Mouse (Mus musculus): Measurements from ENCODE around the gene Adcy4. TPM values are rescaled to one million over a fixed set of nuclear protein-coding genes. Genes with fewer than 3 reads are reported as not detected.

Gene Adcy4
- polyA plus RNA-seq, 1 experiment from 2014 or later: 10.7 TPM

GRCm38 (mm10) chr14:55822435-55822990 is 38.6 kb upstream of the Adcy4 start:
- peak overlapping the region; percentile 98 for H3K27ac ChIP-seq (replicated peaks)
- WGBS: 5% methylated on average over 13 of the region's 13 CpGs
- peak overlapping the region; percentile 83 for H3K4me3 ChIP-seq
- H3K27me3 ChIP-seq (replicated peaks; ENCODE audit: low read depth, poor library complexity, severe bottlenecking): peaks cover 22% of the 10 kb centered on the region
- DNase-seq (ENCODE audit: low spot score): peak; percentile 90
- peaks cover 13% of the 10 kb centered on the region for H3K36me3 ChIP-seq (replicated peaks)
- H3K4me1 ChIP-seq: peaks cover 49% of the 10 kb centered on the region
- H3K9me3 ChIP-seq: no peaks in the 10 kb centered on the region

GRCm38 (mm10) chr14:55820576-55820975 is 36.7 kb upstream of the Adcy4 start:
- H3K27ac ChIP-seq (replicated peaks): no peak overlapping the region; the same call in 1 of the 2 replicates
- H3K4me3 ChIP-seq: no peak overlapping the region
- no peaks in the 10 kb centered on the region for H3K9me3 ChIP-seq
- no peaks in the 10 kb centered on the region for H3K36me3 ChIP-seq (replicated peaks)
- 0 out of 2 replicates have a peak, but pooled peaks cover 3% of the 10 kb centered on the region for H3K27me3 ChIP-seq (replicated peaks; ENCODE audit: low read depth, poor library complexity, severe bottlenecking)
- WGBS: 86% methylated on average over 9 of the region's 9 CpGs
- no peak for DNase-seq (ENCODE audit: low spot score)
- peaks cover 31% of the 10 kb centered on the region for H3K4me1 ChIP-seq

GRCm38 (mm10) chr14:55819845-55820405 is 36.0 kb upstream of the Adcy4 start:
- Histone ChIP-seq H3K4me1 (peaks cover 30% of the 10 kb centered on the region), H3K27ac (replicated peaks) (no peak overlapping the region), H3K4me3 (no peak overlapping the region), H3K9me3 (no peaks in the 10 kb centered on the region), H3K27me3 (replicated peaks; ENCODE audit: low read depth, poor library complexity, severe bottlenecking) (no peaks in the 10 kb centered on the region), H3K36me3 (replicated peaks) (no peaks in the 10 kb centered on the region)
- no peak for DNase-seq (ENCODE audit: low spot score)
- 82% methylated on average over 7 of the region's 7 CpGs for WGBS

- WGBS: 25% methylated on average over 17 of the region's 17 CpGs
- peak; percentile 56 for DNase-seq (ENCODE audit: low spot score)
Measured at GRCm38 (mm10) chr14:55815310-55815751, 31.4 kb upstream of the Adcy4 start.

GRCm38 (mm10) chr14:55814885-55815284 is 31.0 kb upstream of the Adcy4 start:
- peak; percentile 82 for DNase-seq (ENCODE audit: low spot score)
- Histone ChIP-seq H3K4me3 (peak overlapping the region; percentile 64), H3K27me3 (replicated peaks; ENCODE audit: low read depth, poor library complexity, severe bottlenecking) (no peaks in the 10 kb centered on the region), H3K36me3 (replicated peaks) (no peaks in the 10 kb centered on the region), H3K4me1 (peaks cover 10% of the 10 kb centered on the region; the same call in 1 of the 2 replicates), H3K27ac (replicated peaks) (peak overlapping the region; percentile 70; the same call in 1 of the 2 replicates), H3K9me3 (no peaks in the 10 kb centered on the region)
- 21% methylated on average over 16 of the region's 16 CpGs for WGBS

More at GRCm38 (mm10) chr14:55815310-55815751, 31.4 kb upstream of the Adcy4 start:
- Histone ChIP-seq H3K4me1 (peaks cover 10% of the 10 kb centered on the region; the same call in 1 of the 2 replicates), H3K27ac (replicated peaks) (peak overlapping the region; percentile 70; the same call in 1 of the 2 replicates), H3K27me3 (replicated peaks; ENCODE audit: low read depth, poor library complexity, severe bottlenecking) (no peaks in the 10 kb centered on the region), H3K9me3 (no peaks in the 10 kb centered on the region), H3K4me3 (peak overlapping the region; percentile 64), H3K36me3 (replicated peaks) (no peaks in the 10 kb centered on the region)

GRCm38 (mm10) chr14:55795380-55796163 is 11.7 kb upstream of the Adcy4 start:
- Histone ChIP-seq H3K9me3 (no peaks in the 10 kb centered on the region), H3K4me3 (no peak overlapping the region), H3K27me3 (replicated peaks; ENCODE audit: low read depth, poor library complexity, severe bottlenecking) (0 out of 2 replicates have a peak, but pooled peaks cover 3% of the 10 kb centered on the region), H3K4me1 (no peaks in the 10 kb centered on the region), H3K27ac (replicated peaks) (no peak overlapping the region), H3K36me3 (replicated peaks) (no peaks in the 10 kb centered on the region)
- 87% methylated on average over 15 of the region's 15 CpGs for WGBS
- DNase-seq (ENCODE audit: low spot score): no peak

- no peak overlapping the region for H3K27ac ChIP-seq (replicated peaks)
- 76% methylated on average over 2 of the region's 2 CpGs for WGBS
- 0 out of 2 replicates have a peak, but pooled peaks cover under 1% of the 10 kb centered on the region for H3K4me1 ChIP-seq
- no peaks in the 10 kb centered on the region for H3K9me3 ChIP-seq
- no peaks in the 10 kb centered on the region for H3K36me3 ChIP-seq (replicated peaks)
- H3K4me3 ChIP-seq: no peak overlapping the region
- no peak for DNase-seq (ENCODE audit: low spot score)
- peaks cover 19% of the 10 kb centered on the region for H3K27me3 ChIP-seq (replicated peaks; ENCODE audit: low read depth, poor library complexity, severe bottlenecking)
Measured at GRCm38 (mm10) chr14:55793946-55794345, 10.1 kb upstream of the Adcy4 start.

- Histone ChIP-seq H3K27me3 (replicated peaks; ENCODE audit: low read depth, poor library complexity, severe bottlenecking) (peaks cover 23% of the 10 kb centered on the region), H3K27ac (replicated peaks) (no peak overlapping the region), H3K36me3 (replicated peaks) (no peaks in the 10 kb centered on the region), H3K4me1 (peaks cover 5% of the 10 kb centered on the region), H3K9me3 (no peaks in the 10 kb centered on the region), H3K4me3 (no peak overlapping the region)
- 69% methylated on average over 2 of the region's 2 CpGs for WGBS
- no peak for DNase-seq (ENCODE audit: low spot score)
Measured at GRCm38 (mm10) chr14:55793461-55793860, 9.6 kb upstream of the Adcy4 start.

GRCm38 (mm10) chr14:55788256-55789050 is 4.6 kb upstream of the Adcy4 start, which contains the start of gene Ripk3:
Ripk3 (minus strand) TSS chr14:55788865.
- Histone ChIP-seq H3K4me1 (peaks cover 23% of the 10 kb centered on the region), H3K9me3 (no peaks in the 10 kb centered on the region), H3K4me3 (peak within 1 kb of the TSS; percentile 56), H3K36me3 (replicated peaks) (0 out of 2 replicates have a peak, but pooled peaks cover 6% of the 10 kb centered on the region), H3K27ac (replicated peaks) (no peak within 1 kb of the TSS; the same call in 1 of the 2 replicates), H3K27me3 (replicated peaks; ENCODE audit: low read depth, poor library complexity, severe bottlenecking) (peaks cover 73% of the 10 kb centered on the region)
- WGBS: 6% methylated on average over 40 of the region's 40 CpGs
- peak; percentile 43 for DNase-seq (ENCODE audit: low spot score)

GRCm38 (mm10) chr14:55787731-55788130 is 3.8 kb upstream of the Adcy4 start:
- H3K4me3 ChIP-seq: peak overlapping the region; percentile 56
- H3K27ac ChIP-seq (replicated peaks): no peak overlapping the region
- H3K4me1 ChIP-seq: peaks cover 30% of the 10 kb centered on the region
- H3K36me3 ChIP-seq (replicated peaks): 0 out of 2 replicates have a peak, but pooled peaks cover 6% of the 10 kb centered on the region
- peaks cover 81% of the 10 kb centered on the region for H3K27me3 ChIP-seq (replicated peaks; ENCODE audit: low read depth, poor library complexity, severe bottlenecking)
- DNase-seq (ENCODE audit: low spot score): no peak
- no peaks in the 10 kb centered on the region for H3K9me3 ChIP-seq
- WGBS: 36% methylated on average over 11 of the region's 11 CpGs

GRCm38 (mm10) chr14:55785195-55785594 is 1.3 kb upstream of the Adcy4 start:
- Histone ChIP-seq H3K36me3 (replicated peaks) (0 out of 2 replicates have a peak, but pooled peaks cover 6% of the 10 kb centered on the region), H3K4me1 (peaks cover 51% of the 10 kb centered on the region), H3K9me3 (no peaks in the 10 kb centered on the region), H3K4me3 (no peak overlapping the region), H3K27ac (replicated peaks) (no peak overlapping the region), H3K27me3 (replicated peaks; ENCODE audit: low read depth, poor library complexity, severe bottlenecking) (peaks cover 98% of the 10 kb centered on the region)
- DNase-seq (ENCODE audit: low spot score): no peak
- WGBS: 25% methylated on average over 6 of the region's 6 CpGs
